Mouse (Mus musculus): ENCODE data around the gene Ifitm2. TPM values are rescaled to one million over a fixed set of nuclear protein-coding genes. Genes with fewer than 3 reads are reported as not detected.

Ifitm2 gene
- total RNA-seq, 1 experiment from 2014 or later: 514 TPM

DNA sequence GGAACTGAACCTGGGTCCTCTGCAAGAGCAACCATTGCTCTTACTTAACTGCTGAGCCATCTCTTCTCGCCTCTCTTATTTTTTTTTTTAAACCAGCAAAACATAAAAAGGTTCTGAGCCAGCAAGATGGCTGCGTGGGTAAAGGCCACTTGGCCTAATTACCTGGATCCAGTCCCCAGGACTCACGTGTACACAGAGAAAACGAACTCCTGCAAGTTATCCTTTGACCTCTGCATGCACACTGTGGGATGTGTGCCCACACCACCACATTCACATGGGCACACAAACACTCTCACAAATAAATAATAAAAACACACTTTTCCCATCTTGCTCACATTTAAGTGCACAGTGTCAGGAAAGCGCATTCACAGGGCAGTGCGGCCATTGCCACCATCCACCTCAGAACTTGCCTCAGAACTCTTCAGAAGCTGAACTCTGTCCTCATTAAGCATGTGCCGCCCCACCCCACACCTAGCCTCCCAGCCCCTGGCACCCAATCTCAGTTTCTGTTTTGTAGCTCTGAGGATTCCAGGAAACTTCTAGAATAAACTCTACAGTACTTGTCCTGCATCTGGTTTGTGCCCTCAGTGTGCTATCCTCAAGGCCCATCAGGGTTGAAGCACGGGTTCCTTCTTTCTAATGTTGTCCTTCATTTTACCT is 41.6 kb downstream of the Ifitm2 start:
- ATAC-seq (ENCODE audit: extremely low read depth, insufficient number of reproducible peaks, low FRiP score, poor library complexity, severe bottlenecking): no peak

DNA sequence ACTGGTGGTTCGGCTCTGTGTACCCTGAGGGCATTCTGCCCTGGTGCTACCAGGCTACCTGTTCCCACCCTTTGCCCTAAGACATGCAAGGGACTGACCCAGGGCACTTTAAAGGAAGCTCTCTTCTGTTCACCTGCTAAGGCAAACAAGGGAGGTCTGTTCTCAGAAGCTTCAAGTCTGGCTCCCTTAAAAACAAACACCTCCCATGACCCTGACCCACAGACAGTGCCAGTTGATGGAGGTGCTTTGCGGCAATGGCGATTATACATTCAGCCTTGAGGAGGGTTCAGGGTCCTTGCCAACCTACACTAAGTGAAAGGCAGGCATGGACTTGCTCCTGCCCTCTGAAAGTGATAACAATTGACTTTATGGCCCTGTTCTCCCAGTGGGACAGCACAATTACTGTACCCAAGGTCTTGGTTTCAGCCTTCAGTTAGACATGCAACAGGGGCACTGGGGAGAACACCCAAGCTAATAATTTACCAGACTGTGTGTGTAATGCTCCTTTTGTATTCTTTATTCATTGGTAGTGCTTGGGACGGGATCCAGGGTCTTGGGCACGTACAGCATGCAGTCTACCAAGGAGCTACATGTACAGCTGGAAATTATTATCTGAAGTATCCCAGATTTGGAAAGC is 42.8 kb downstream of the Ifitm2 start:
- ATAC-seq (ENCODE audit: extremely low read depth, insufficient number of reproducible peaks, low FRiP score, poor library complexity, severe bottlenecking): no peak

DNA sequence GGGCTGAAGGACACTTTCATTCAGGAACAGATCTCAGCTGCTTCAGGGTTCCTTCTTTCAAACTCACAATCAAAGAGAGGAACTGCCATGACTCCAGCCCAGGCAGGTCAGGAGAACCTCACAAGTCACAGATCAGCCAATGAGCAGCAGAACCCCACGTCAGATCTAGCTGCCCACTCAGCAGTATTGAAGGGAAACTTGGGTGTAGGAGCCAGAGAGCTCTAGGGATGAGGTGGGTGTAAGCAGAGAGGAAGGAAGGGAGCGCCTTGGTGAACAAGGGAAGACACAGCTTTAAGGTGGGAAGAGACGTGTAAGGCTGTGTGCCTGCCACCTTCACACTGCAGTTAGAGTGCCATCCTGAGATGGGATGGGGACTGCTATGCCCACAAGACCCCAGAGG is 43.5 kb downstream of the Ifitm2 start:
- ATAC-seq (ENCODE audit: extremely low read depth, insufficient number of reproducible peaks, low FRiP score, poor library complexity, severe bottlenecking): no peak

DNA sequence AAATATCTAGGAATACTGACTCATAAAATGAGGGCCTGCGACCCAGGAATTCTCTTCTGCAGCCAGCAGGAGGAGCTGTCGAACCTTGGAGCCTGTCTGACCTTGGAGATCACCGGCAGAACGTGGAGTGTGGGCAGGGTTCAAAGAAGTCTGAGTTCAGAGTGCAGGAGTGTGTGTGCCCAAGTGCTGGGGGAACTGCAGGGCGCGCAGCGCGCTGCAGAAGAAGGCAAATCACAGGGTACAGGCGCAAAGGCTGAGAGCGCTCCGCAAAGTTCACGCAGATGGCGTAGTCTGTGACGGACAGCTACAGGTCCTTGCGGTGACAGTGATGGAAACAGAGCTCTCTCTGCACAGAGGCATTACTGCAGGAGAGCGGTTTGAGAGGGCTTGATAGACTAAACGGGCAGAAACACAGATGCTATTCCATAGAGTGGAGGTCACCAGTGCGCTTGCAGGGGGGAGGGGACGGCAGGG is 47.1 kb downstream of the Ifitm2 start:
- ATAC-seq (ENCODE audit: extremely low read depth, insufficient number of reproducible peaks, low FRiP score, poor library complexity, severe bottlenecking): peak; percentile 84

DNA sequence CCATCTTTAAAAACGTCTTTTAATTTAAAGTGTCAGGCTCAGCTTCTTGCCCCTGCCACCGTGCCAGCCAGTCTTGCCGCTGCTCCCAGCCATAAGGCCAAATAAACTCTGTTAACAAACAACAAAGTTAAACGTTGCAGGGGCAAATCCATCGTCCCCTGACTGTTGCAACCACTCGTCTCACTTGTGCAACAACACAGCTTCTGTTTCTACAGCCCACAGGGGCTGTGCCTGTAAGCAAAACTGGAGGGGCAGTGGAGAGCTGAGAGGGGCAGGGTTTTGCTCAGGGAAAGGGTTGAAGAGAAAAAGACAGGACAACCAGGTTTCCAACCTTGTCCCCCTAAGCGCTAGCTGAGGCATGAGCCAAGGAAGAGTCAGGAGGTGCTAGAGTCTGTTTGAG is 47.6 kb downstream of the Ifitm2 start:
- no peak for ATAC-seq (ENCODE audit: extremely low read depth, insufficient number of reproducible peaks, low FRiP score, poor library complexity, severe bottlenecking)

DNA sequence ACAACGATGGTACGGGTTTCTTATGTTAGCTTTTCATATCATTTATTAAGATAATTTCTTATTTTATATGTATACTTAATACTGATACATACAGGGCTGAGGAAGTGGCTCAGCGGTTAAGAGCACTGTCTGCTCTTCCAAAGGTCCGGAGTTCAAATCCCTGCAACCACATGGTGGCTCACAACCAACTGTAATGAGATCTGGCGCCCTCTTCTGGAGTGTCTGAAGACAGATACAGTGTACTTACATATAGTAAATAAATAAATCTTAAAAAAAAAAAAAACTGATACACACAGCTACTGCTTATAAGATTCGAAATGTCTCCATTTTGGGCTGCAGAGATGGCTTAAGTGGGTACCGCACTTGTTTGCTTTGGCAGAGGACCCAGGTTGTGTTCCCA is 48.1 kb downstream of the Ifitm2 start:
- ATAC-seq (ENCODE audit: extremely low read depth, insufficient number of reproducible peaks, low FRiP score, poor library complexity, severe bottlenecking): no peak

DNA sequence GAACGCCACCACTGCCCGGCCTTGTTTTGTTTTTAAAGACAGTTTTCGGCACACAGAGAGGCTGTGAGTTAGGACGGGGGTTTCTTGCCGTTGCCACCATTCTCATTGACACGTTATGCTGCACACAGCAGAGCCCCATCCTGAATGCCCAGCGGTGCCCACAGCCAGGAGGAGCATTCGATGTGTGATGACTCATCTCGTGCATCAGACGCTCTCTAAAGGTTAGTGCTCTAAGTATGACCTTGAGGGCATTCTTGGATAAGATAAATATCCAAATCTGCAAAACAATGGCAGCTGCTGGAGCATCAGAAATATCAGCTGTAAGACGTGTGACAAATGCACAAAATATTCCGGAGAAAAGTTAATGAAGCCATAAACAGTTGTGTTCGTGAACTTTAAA is 48.7 kb downstream of the Ifitm2 start:
- no peak for ATAC-seq (ENCODE audit: extremely low read depth, insufficient number of reproducible peaks, low FRiP score, poor library complexity, severe bottlenecking)

DNA sequence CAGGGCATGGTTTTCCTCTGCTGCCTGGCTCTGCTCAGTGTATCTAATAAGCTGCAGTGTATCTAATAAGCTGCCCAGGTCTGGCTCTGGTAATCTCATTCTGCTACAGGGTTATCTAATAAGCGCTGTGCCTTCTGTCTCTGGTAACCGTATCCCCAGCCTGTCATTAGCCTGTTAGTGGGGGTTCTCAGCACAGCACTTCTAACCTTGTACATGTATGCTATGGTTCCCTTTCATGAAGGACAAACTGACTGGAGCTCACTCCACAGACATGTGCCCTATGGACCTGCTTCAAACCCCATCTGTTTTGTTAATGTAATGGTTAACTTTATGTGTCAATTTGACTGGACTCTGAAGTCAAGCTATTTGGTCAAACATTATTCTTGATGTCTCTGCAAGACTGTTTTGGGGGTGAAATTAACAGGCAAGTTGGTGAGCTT is 50.1 kb downstream of the Ifitm2 start:
- ATAC-seq (ENCODE audit: extremely low read depth, insufficient number of reproducible peaks, low FRiP score, poor library complexity, severe bottlenecking): no peak

Other genes starting within 250 kb of the Ifitm2 start
- gene Cyp2e1, start 192.2 kb downstream of the Ifitm2 start, total RNA-seq (2017): not detected in 2 replicates
- gene Syce1, start 168.1 kb downstream of the Ifitm2 start, total RNA-seq (2017): not detected in 2 replicates
- not detected in 2 replicates for gene Zfp941, start 133.8 kb downstream of the Ifitm2 start, total RNA-seq (2017)
- gene Urah, start 121.0 kb downstream of the Ifitm2 start, total RNA-seq (2017): not detected in 2 replicates
- gene Scgb1c1, start 110.4 kb downstream of the Ifitm2 start, total RNA-seq (2017): not detected in 2 replicates
- not detected in 2 replicates for gene Odf3, start 108.2 kb downstream of the Ifitm2 start, total RNA-seq (2017)
- gene Gm45785, start 99.7 kb downstream of the Ifitm2 start, total RNA-seq (2017): not detected in 2 replicates
- gene Ric8a, start 99.0 kb downstream of the Ifitm2 start, total RNA-seq (2017): 120 and 128 TPM in 2 replicates
- 28.3 and 47.1 TPM in 2 replicates for gene Bet1l, start 98.4 kb downstream of the Ifitm2 start, total RNA-seq (2017)
- gene Psmd13, start 74.0 kb downstream of the Ifitm2 start, total RNA-seq (2017): 96.6 and 110 TPM in 2 replicates
- 14.5 and 20.1 TPM in 2 replicates for gene Sirt3, start 73.7 kb downstream of the Ifitm2 start, total RNA-seq (2017)
- not detected in 2 replicates for gene Cox8b, start 55.5 kb downstream of the Ifitm2 start, total RNA-seq (2017)
- 0.47 TPM in 1 of 2 replicates, not detected in the other for gene Nlrp6, start 35.1 kb downstream of the Ifitm2 start, total RNA-seq (2017)
- 15.0 and 17.9 TPM in 2 replicates for gene Pgghg, start 14.6 kb downstream of the Ifitm2 start, total RNA-seq (2017)
- 12.8 and 18.0 TPM in 2 replicates for gene Ifitm5, start 5.7 kb downstream of the Ifitm2 start, total RNA-seq (2017)
- not detected in 2 replicates for gene Gm45717, start 50 bp downstream of the Ifitm2 start, total RNA-seq (2017)
- gene Ifitm1, start 11.2 kb upstream of the Ifitm2 start, total RNA-seq (2017): 416 and 446 TPM in 2 replicates
- 187 and 230 TPM in 2 replicates for gene Ifitm3, start 54.8 kb upstream of the Ifitm2 start, total RNA-seq (2017)
- 105 and 120 TPM in 2 replicates for gene Ifitm6, start 61.9 kb upstream of the Ifitm2 start, total RNA-seq (2017)
- not detected in 2 replicates for gene Gm17387, start 73.1 kb upstream of the Ifitm2 start, total RNA-seq (2017)
- gene B4galnt4, start 105.1 kb upstream of the Ifitm2 start, total RNA-seq (2017): not detected in 2 replicates
- gene Pkp3, start 122.2 kb upstream of the Ifitm2 start, total RNA-seq (2017): 10.5 and 11.0 TPM in 2 replicates
- 21.0 and 21.9 TPM in 2 replicates for gene Sigirr, start 144.6 kb upstream of the Ifitm2 start, total RNA-seq (2017)
- not detected in 2 replicates for gene Ano9, start 161.8 kb upstream of the Ifitm2 start, total RNA-seq (2017)
- gene Ptdss2, start 166.4 kb upstream of the Ifitm2 start, total RNA-seq (2017): 4.2 and 6.3 TPM in 2 replicates
- 41.0 and 51.8 TPM in 2 replicates for gene Rnh1, start 216.9 kb upstream of the Ifitm2 start, total RNA-seq (2017)
- 13.7 and 23.8 TPM in 2 replicates for gene Hras, start 238.0 kb upstream of the Ifitm2 start, total RNA-seq (2017)
- gene Lrrc56, start 238.2 kb upstream of the Ifitm2 start, total RNA-seq (2017): 1.9 and 3.9 TPM in 2 replicates

Measured in neutrophil, adult 5-6 weeks (primary cell).